Mouse (Mus musculus) E14TG2a.4 (cell line): ENCODE data around the gene Hyal1.

Experiments
- CTCF ChIP-seq: conservative IDR thresholded peaks from 2 replicates; pipeline ENCODE4 v1.5.1; 2014; ENCODE audit warnings: low read length
- POU5F1 ChIP-seq: IDR thresholded peaks from 2 replicates; pipeline ENCODE4 v1.6.1; 2014; ENCODE audit warnings: low read length, borderline replicate concordance

DNA sequence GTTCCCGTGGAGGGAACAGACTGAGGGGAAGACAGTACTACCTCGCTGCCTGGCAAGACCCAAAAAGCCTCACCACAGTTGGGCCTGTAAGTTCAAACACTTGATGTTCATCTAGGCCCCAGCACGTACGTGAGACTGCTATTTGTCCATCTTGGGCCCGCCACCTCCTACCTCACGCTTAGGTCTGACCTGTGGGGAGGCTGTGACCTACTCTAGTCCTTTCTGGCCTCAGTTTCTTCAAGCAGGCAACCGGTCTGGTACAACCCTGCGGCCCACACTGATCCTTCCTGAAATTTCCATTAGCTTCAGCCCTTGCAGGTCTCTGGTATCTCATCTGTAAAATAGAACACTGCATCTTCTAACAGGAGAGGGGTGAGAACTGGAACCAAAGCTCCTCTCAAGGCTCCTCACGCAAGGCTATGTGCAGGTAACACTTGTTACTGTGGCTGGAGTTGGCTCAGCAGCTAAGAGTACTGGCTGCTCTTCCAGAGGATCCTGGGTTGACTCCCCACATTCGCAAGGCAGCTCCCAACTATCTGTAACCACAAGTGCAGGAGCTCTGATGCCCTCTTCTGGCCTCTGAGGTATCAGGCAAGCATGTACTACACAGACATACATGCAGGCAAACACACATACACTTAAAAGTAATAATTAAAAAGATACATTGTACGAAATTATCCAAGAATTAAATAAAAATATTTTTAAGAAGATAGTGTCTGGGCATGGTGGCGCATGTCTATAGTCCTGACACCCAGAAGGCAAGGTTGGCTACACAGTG is 48.8 kb downstream of the Hyal1 start:
- TF ChIP-seq CTCF, result no peak
- no peak for TF ChIP-seq POU5F1
